ENCODE assay signal across 8 mouse cellular contexts in the genomic region with DNA sequence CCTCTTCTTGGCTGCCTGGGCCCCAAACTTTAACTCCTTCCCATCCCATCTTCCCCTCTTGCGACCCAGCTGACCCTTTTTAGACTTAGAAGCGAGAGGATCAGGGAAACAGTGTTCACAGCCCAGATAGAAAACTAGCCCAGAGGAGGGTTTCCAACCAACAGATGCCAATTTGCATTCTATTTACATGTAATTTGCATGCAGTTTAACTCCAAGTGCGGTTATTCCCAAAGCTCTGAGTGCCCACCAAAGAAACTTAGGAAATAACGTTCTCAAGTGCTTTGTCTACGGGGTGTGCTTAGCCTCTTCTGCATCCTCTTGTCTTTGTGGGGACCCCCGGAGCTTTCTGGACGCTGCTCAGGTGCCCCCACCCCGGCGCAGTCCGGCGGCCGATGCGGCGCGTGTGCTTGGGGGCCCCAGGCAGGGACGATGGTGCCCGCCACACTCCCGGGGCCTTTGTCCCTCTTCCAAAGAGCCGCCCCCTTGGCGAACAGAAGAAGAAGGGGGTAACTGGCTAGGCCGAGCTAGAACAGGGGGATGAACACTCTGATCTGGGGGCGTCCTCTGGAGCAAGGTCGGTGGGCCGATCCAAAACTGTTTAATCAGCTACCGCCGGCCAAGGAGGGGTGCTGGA. TPM values are rescaled to one million over a fixed set of nuclear protein-coding genes. Genes with fewer than 3 reads are reported as not detected.
DNase-seq lines count a peak whose midpoint lies in the region; ATAC-seq and TF ChIP-seq lines count a peak whose summit lies in the region.

No protein-coding gene starts in this region.

- WGBS in embryonic facial prominence, embryonic 10.5 days, result under 1% methylated on average over 26 of the region's 26 CpGs
- WGBS in hindbrain, embryonic 12.5 days, result under 1% methylated on average over 26 of the region's 26 CpGs
- under 1% methylated on average over 26 of the region's 26 CpGs for WGBS in midbrain, embryonic 13.5 days

- no peaks in the 10 kb centered on the region for H3K36me3 ChIP-seq in C2C12 (ENCODE audit: control insufficient read depth, insufficient read depth)
- no peaks in the 10 kb centered on the region for H3K36me3 ChIP-seq in embryonic facial prominence, embryonic 10.5 days (replicated peaks)
- no peaks in the 10 kb centered on the region for H3K36me3 ChIP-seq in hindbrain, embryonic 12.5 days
- no peaks in the 10 kb centered on the region for H3K36me3 ChIP-seq in midbrain, embryonic 13.5 days

- H3K9me3 ChIP-seq in embryonic facial prominence, embryonic 10.5 days, result no peaks in the 10 kb centered on the region
- H3K9me3 ChIP-seq in hindbrain, embryonic 12.5 days (replicated peaks), result no peaks in the 10 kb centered on the region
- H3K9me3 ChIP-seq in midbrain, embryonic 13.5 days, result no peaks in the 10 kb centered on the region

- peaks cover 19% of the 10 kb centered on the region for H3K79me3 ChIP-seq in C2C12 (ENCODE audit: low read depth)

- H3K4me2 ChIP-seq in hindbrain, embryonic 12.5 days (replicated peaks), result peak overlapping the region; percentile 84
- peak overlapping the region; percentile 89 for H3K4me2 ChIP-seq in midbrain, embryonic 13.5 days (replicated peaks)

- H3ac ChIP-seq in C2C12 (ENCODE audit: control insufficient read depth, insufficient read length, low read depth), result peak overlapping the region; percentile 86

- H3K9ac ChIP-seq in hindbrain, embryonic 12.5 days, result peak overlapping the region; percentile 85
- H3K9ac ChIP-seq in midbrain, embryonic 13.5 days (replicated peaks), result peak overlapping the region; percentile 80

- H3K4me3 ChIP-seq in C2C12 (ENCODE audit: insufficient read depth, poor library complexity, severe bottlenecking), result peak overlapping the region; percentile 51
- peak overlapping the region; percentile 76 for H3K4me3 ChIP-seq in embryonic facial prominence, embryonic 10.5 days
- peak overlapping the region; percentile 63 for H3K4me3 ChIP-seq in hindbrain, embryonic 12.5 days
- H3K4me3 ChIP-seq in midbrain, embryonic 13.5 days (replicated peaks), result peak overlapping the region; percentile 63

- peaks cover 56% of the 10 kb centered on the region for H3K79me2 ChIP-seq in C2C12 (ENCODE audit: control insufficient read depth, insufficient read depth)

- peak; percentile 14; the same call in 1 of the 2 replicates for ATAC-seq in hindbrain, embryonic 12.5 days (ENCODE audit: low FRiP score)
- ATAC-seq in midbrain, embryonic 13.5 days, result peak; percentile 9; the same call in 1 of the 2 replicates

- H3K27me3 ChIP-seq in C2C12 (ENCODE audit: control insufficient read depth, insufficient read depth, insufficient read length), result no peaks in the 10 kb centered on the region
- peaks cover 21% of the 10 kb centered on the region for H3K27me3 ChIP-seq in embryonic facial prominence, embryonic 10.5 days (replicated peaks; ENCODE audit: low read depth, poor library complexity, severe bottlenecking)
- H3K27me3 ChIP-seq in hindbrain, embryonic 12.5 days, result no peaks in the 10 kb centered on the region
- H3K27me3 ChIP-seq in midbrain, embryonic 13.5 days, result no peaks in the 10 kb centered on the region

- DNase-seq in heart, adult 11 months, result peak; percentile 86
- DNase-seq in heart, adult 8-10 months (ENCODE audit: low spot score), result no peak
- DNase-seq in embryonic facial prominence, embryonic 10.5 days (ENCODE audit: low spot score), result peak; percentile 53
- DNase-seq in right cerebral cortex, postnatal 14 days, result no peak
- no peak for DNase-seq in spleen, adult 18-20 months

- no peak for TF ChIP-seq CTCF in C2C12 (IDR thresholded peaks at IDR 0.05; ENCODE audit: control insufficient read depth, insufficient read depth, insufficient read length)

- peaks cover 66% of the 10 kb centered on the region for H3K4me1 ChIP-seq in embryonic facial prominence, embryonic 10.5 days
- peaks cover 59% of the 10 kb centered on the region for H3K4me1 ChIP-seq in hindbrain, embryonic 12.5 days
- H3K4me1 ChIP-seq in midbrain, embryonic 13.5 days (replicated peaks), result peaks cover 63% of the 10 kb centered on the region

- H3K27ac ChIP-seq in embryonic facial prominence, embryonic 10.5 days (replicated peaks), result peak overlapping the region; percentile 86
- H3K27ac ChIP-seq in hindbrain, embryonic 12.5 days, result peak overlapping the region; percentile 88
- peak overlapping the region; percentile 79 for H3K27ac ChIP-seq in midbrain, embryonic 13.5 days

TF ChIP-seq in C2C12, 6 proteins besides CTCF, POLR2A, EP300 and RAD21:
- TF ChIP-seq CEBPB (IDR thresholded peaks at IDR 0.05; ENCODE audit: low read depth) (no peak), FOSL1 (IDR thresholded peaks at IDR 0.05; ENCODE audit: insufficient read depth, low read length, poor library complexity, severe bottlenecking) (no peak), USF1 (IDR thresholded peaks at IDR 0.05; ENCODE audit: low read depth) (no peak), MYOD1 (IDR thresholded peaks at IDR 0.05; ENCODE audit: control insufficient read depth, insufficient read length, low read depth) (no peak), MAX (IDR thresholded peaks at IDR 0.05) (no peak)

RNA-seq across cellular contexts. Expression of a gene that starts 1.3 kb away (rescaled TPM):
- 10 to 100 TPM in 2 of 4 experiments, 1 to 10 TPM in 2; 9.2 to 13.8 (median 11.6) TPM for total RNA-seq in heart, adult 8-10 months (2022)
- 31.3 TPM for polyA plus RNA-seq in C2C12 (2012; fragmentation: generic; extraction: Trizol)
- 7.2 and 8.2 TPM in 2 replicates for polyA plus RNA-seq in embryonic facial prominence, embryonic 10.5 days (2016; fragmentation: Nextera tagmentation; extraction: Ambion mirVana)
- polyA plus RNA-seq in hindbrain, embryonic 12.5 days (2016; fragmentation: Nextera tagmentation; extraction: Ambion mirVana), result 12.9 and 13.2 TPM in 2 replicates
- 7.2 and 7.6 TPM in 2 replicates for polyA plus RNA-seq in midbrain, embryonic 13.5 days (2015; fragmentation: Nextera tagmentation; extraction: Ambion mirVana)

Comparison
In these comparisons a context has a peak if more than half of its experiments do, and no peak if none do; other contexts are left out.
1. DNase-seq: peak in heart, adult 11 months (single experiment) and embryonic facial prominence, embryonic 10.5 days (single experiment); none in heart, adult 8-10 months (single experiment), right cerebral cortex, postnatal 14 days (single experiment) and spleen, adult 18-20 months (0 of 2).
2. Peak in every context shown above with its lines, with median percentiles within 50 percentile points of each other: H3K4me3 ChIP-seq and H3K27ac ChIP-seq.